Mouse (Mus musculus): ENCODE data around the gene 2310039H08Rik.
"Not testable (repeated sequence)": the region's sequence is repeated elsewhere in the genome, so short reads cannot be mapped to it uniquely, and the experiment has no call there.

The 2310039H08Rik gene

GRCm38 (mm10) chr17:46763544-46763943, 8.9 kb upstream of the 2310039H08Rik start, which contains the start of gene Ptcra:
Gene Ptcra (minus strand): TSS chr17:46763712.
- no peak for DNase-seq

GRCm38 (mm10) chr17:46764916-46765315, 7.5 kb upstream of the 2310039H08Rik start:
- DNase-seq, result not testable (repeated sequence)

- no peak for DNase-seq
Measured at GRCm38 (mm10) chr17:46767868-46768267, 4.6 kb upstream of the 2310039H08Rik start.

GRCm38 (mm10) chr17:46770546-46770945, 1.9 kb upstream of the 2310039H08Rik start:
- DNase-seq, result no peak

- no peak for DNase-seq
Measured at GRCm38 (mm10) chr17:46771025-46771424, 1.4 kb upstream of the 2310039H08Rik start.

- no peak for DNase-seq
Measured at GRCm38 (mm10) chr17:46771616-46772015, 819 bp upstream of the 2310039H08Rik start.

GRCm38 (mm10) chr17:46772038-46772403, 414 bp upstream of the 2310039H08Rik start:
- no peak for DNase-seq

GRCm38 (mm10) chr17:46773278-46774130, 1.1 kb downstream of the 2310039H08Rik start:
- DNase-seq, result no peak

GRCm38 (mm10) chr17:46774131-46774472, 1.7 kb downstream of the 2310039H08Rik start:
- no peak for DNase-seq

GRCm38 (mm10) chr17:46775070-46775469, 2.6 kb downstream of the 2310039H08Rik start:
- DNase-seq, result no peak

- DNase-seq, result no peak
Measured at GRCm38 (mm10) chr17:46776087-46776486, 3.7 kb downstream of the 2310039H08Rik start.

- DNase-seq, result no peak
Measured at GRCm38 (mm10) chr17:46781876-46782275, 9.4 kb downstream of the 2310039H08Rik start.

GRCm38 (mm10) chr17:46782341-46783221, 10.1 kb downstream of the 2310039H08Rik start, which contains the start of gene Rpl7l1:
Gene Rpl7l1 (minus strand): TSS chr17:46782672.
- peak; percentile 92 for DNase-seq

- no peak for DNase-seq
Measured at GRCm38 (mm10) chr17:46783222-46783565, 10.8 kb downstream of the 2310039H08Rik start.

GRCm38 (mm10) chr17:46786952-46787351, 14.5 kb downstream of the 2310039H08Rik start:
- DNase-seq, result no peak

GRCm38 (mm10) chr17:46787974-46788373, 15.5 kb downstream of the 2310039H08Rik start:
- not testable (repeated sequence) for DNase-seq

- DNase-seq, result no peak
Measured at GRCm38 (mm10) chr17:46792963-46793362, 20.5 kb downstream of the 2310039H08Rik start.

GRCm38 (mm10) chr17:46796743-46797142, 24.3 kb downstream of the 2310039H08Rik start:
- no peak for DNase-seq

- DNase-seq, result no peak
Measured at GRCm38 (mm10) chr17:46797386-46797785, 25.0 kb downstream of the 2310039H08Rik start.

- DNase-seq, result no peak
Measured at GRCm38 (mm10) chr17:46799680-46800079, 27.2 kb downstream of the 2310039H08Rik start.

- DNase-seq, result no peak
Measured at GRCm38 (mm10) chr17:46801761-46802160, 29.3 kb downstream of the 2310039H08Rik start.

GRCm38 (mm10) chr17:46808376-46808775, 35.9 kb downstream of the 2310039H08Rik start:
- DNase-seq, result no peak

GRCm38 (mm10) chr17:46809131-46809830, 36.8 kb downstream of the 2310039H08Rik start:
- no peak for DNase-seq
